Mouse (Mus musculus) natural killer cell, adult 2 months (primary cell): Measurements from ENCODE around the gene Cdk17.

Source experiments
- DNase-seq, 2 experiments: peaks; one replicate each; pipeline ENCODE4 v3.0.0; 2022; ENCODE audit warnings: low spot score in 2 of 2

Cdk17 gene

DNA sequence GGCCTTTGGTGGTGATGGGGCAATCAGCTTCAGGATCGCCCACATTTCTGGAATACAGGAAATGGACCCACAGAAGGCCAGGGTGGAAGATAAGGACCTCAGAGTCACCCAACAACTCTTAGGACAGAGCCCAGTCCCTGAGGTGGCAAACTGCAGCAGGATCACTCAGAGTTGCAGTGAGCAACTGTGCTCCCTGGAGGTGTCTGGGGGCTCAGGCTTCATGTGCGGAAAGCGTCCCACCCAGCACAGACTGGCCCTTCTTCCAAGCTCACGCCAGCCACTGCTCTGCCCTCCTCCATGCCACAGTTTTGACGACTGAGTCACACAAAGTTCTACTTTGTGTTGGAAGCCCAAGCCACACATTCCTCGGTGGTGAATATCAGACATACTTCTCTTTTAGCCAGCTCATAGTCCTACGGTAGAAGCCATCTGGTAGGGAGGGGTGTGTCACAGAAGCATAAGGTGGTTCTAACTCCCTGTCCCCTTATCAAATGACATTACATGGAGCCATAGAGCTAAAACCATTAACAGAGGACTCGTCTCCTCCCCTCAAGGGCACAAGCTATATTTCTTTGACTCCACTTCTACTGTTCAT is 127.0 kb downstream of the Cdk17 start:
- no peak for DNase-seq

DNA sequence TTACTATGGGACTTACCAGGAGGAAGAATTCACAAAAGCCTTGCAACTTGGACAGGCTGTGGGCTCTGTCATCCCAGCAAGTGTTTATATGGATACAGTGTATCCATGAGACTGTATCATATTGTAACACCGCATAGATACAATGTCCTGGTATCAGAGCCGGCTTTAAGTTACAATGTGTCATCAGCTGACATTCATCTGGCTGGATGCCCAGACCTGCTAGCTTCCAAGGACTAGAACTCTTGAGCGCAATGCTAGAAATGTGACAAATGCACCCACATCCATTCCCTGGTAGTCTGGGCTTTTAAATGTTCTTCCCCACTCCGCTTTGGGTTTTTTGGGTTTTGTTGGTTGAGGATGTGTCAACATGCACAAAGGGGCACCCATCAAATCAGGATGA is 127.7 kb downstream of the Cdk17 start:
- DNase-seq, result no peak

DNA sequence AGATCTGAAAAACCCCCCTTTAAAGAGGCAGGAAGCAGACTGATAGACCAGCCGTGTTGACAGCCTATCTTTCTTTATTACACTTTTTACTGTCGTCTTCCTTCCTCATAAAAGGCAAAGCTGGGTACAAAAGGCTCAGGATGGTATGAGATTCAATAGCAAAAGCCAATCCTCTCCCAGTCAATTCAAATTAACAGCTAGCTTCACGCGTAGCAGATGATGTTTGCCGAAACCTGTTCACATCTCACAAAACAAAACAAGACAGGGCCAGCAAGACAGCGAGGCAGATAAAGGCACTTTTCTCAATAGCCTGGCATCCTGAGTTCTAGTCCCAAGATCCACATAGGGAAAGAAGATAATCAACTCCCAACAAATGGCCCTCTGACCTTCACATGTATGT is 128.7 kb downstream of the Cdk17 start:
- DNase-seq, result no peak

DNA sequence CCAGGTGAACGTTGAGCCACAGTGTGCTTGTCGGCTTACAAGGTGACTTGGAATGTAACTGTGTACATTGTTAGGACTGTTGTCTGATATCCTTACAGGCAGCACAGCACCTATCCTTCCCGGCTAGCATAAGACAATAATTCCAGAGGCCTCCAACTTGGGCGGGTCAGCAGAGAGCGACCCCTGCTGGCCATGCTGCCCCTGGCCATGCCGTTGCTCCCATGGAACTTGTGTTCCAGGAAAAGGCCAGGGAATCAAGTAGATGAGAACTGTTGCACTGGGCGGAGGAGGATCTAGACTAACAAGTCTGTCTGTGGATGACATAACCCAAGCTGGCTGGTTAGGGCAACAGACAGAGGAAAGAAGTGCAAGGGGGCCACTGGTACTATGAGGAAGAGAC is 130.7 kb downstream of the Cdk17 start:
- no peak for DNase-seq

DNA sequence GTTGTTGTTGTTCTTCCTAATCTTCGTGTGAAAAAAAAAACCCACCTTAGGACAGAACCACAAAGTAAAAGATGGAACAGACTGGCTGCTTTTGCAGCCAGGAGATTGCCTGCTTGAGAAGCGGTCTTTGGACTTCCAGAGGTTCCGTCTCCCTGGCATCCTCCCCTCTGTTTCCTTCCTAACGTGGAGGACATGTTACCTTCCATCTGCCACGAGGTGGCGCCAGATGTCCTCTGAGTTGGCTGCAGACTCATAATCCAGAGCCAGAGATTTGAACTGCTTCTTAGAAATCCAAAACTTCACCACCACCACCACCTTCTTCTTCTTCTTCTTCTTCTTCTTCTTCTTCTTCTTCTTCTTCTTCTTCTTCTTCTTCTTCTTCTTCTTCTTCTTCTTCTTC is 131.2 kb downstream of the Cdk17 start:
- DNase-seq, result peak; percentile 51 to 72

DNA sequence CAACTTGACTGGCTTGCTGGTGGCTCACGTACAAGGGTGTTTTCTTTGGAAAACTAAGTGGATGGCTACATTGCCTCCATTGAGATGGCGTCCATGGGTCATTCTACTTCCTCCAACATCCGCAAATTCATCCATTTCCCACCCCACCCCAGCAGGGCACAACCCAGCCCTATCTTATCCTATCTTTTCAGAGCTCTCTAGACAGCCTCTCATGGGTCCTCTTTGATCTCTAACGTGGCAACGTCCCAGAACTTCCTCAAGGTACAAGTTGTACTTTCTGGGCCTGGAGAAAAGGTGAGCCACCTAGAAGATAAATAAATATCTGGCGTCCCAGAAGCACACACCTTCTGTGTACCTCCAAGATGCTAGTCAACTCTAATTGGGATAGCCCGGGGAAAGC is 132.9 kb downstream of the Cdk17 start:
- DNase-seq, result no peak

DNA sequence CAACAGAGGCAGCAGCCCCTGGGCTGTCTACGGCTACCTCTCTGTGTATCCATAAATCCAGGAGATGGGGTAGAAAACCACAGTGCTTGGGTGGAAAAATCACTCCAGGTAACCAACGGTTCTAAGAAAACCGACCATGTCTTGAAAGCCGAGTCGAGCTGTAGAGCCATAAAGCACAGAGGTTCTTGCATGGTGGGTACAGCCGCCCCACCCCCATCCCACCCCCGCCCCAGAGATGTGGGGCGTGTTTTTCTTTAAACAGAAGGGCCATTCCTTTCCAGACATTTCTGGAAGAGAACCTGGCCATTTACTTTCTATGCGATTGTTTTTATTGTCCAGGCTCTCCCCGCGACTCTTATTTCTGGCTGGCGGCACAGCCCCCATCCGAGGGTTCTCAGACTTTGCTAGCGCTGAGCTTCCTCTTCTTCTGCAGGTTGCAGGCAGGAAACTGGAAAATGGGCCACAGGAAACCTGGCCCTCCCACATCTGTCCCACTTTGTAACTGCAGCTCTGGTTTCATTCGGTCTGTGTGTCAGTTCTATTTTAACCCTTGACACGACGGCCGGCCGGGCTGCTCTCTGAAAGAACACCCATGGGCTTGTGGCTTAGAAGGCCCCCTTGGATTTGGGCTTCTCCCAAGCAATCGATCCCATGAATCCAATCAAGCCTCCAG is 134.0 kb downstream of the Cdk17 start:
- no peak for DNase-seq

DNA sequence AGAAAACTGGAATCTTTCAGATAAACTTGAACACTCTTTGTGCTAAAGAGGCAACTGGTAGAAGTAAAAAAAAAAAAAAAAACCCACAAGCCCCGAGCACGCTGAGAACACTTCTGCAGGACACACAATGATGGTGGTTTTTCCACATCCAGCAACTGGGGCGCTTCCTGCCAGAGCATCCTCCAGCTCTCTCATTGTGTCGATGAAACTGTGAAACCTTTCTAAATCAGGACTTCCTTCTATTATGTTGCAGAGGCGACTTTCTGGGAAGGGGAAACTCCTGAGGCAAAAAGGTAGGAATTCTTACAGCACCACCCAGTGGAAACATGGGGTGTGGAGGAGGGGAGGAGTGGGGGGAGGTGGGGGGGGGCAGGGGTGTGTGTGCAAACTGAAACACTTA is 137.1 kb downstream of the Cdk17 start:
- no peak for DNase-seq

DNA sequence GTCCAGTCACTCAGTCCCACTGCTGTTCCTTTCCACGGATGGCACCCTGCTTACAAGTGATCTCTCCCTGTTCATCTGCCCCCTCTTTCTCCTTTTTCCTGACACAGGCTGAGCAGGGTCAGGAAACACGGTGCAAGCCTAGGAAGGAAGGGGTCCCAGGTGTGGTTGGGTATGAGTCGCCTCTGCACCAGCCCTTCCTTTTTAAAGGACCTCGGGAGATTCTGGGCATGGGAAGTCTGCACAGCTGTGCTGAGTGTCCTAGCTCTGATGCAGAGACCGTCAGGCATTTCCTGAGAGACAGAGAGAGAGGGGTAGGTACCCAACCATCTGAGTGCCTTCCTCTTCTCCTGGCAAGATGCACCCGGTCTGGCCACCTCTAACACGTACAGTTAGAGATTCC is 137.5 kb downstream of the Cdk17 start:
- DNase-seq, result no peak

DNA sequence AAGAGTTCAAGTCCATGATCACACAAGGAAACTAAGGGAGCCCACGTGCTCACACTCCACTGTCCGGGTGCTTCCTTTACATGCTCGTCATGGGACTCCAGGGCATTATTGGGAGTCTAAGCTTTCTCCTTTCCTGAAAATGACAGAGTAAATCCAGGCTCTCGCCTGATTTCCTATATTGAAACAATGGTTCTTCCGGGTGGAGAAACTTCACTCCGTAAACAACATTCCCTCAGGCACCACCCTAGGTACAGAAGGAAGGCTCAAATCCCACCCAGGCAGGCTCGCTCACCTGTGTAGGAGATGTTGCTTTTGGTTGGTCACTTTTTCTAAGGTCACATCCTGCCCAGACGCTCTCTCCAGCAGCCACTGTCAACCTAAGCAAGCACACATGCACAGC is 141.2 kb downstream of the Cdk17 start:
- DNase-seq, result no peak

DNA sequence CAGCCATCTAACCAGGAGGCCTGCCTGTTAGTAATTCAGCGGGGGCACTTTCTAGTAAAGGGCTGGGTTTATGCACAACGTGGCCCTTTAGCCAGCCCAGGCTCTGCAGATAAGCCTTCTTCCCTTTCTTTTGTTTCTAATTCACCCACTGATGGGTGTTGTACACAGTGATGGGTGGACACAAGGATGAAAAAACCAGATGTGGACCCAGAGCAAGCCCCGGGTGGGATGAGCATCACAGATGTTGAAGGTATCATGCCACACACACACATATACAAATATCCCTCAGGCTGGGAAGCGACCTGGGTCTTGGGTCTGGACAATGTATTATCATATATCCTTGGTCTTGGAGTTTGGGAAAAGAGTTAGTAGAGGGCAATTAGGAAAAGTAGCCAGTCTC is 142.6 kb downstream of the Cdk17 start:
- DNase-seq, result no peak

DNA sequence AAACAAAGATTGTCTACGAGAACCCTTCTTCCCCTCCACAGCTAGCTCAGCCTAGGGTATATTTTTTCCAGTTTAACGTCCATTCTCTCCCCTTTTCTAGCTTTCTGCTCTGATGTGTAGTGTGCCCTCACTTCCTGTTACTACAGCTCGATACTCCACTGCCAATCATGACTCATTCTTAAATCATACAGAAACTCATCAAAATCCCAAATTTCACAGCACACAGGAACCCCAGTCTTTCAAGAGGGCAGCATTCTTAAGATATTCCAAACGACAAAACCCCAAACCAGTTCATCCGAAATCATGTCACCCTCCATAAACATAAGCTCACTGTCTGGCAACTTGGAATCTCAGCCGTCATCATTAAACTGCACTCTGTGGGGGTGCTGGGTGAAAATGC is 145.3 kb downstream of the Cdk17 start:
- DNase-seq, result no peak

DNA sequence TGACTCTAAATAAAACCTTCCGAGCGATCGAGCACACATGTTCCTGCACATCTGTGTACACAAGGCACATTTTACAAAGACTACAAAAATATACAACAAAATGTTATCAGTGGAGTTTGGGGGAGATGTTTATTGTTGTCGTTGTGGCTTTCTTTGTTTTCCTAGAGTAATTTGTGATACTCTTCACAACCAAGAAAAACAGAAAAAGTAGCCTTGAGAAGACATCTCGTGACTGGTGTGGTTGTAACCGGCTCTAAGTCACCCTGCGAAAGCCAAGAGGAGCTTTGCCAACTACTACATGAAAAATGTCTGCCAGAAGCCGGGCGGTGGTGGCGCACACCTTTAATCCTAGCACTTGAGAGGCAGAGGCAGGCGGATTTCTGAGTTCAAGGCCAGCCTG is 145.7 kb downstream of the Cdk17 start:
- DNase-seq, result no peak

DNA sequence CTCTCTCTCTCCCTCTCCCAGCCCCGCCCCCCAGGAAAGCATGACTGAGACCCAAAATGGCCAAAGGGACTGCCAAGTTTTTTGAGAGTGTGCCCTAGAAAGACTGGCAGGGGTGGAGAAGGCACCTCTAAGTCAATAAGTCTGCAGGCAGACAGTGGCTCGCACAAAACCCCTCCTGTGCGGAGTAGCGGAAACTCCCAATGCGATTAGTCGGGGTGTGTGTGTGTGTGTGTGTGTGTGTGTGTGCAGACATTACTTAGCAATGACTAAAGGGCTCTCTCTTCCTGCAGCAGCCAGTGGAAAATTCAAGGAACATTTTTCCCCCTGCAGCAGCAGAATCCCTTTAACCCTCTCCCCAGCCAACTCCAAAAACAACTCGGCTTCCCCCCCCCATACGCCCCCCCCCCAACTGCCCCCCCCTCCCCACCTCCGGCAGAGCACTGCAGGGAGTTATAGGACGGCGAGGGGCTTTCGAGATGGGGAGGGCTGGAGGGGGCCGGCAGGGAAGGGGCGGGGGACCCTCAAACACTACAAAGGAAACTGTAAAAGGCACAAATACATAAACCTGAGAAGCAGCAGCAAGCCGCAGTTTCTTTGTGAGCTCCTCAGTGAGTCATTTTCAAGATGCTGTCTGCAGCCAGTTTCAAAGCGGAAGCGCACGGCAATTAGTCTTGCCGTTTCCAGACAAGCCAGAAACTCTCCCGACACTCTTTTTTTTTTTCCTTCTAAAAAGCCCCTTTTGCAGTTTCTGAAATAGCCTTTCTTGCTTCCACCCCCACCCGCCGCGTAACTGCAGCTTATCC is 148.7 kb downstream of the Cdk17 start:
- peak; percentile 55 to 67 for DNase-seq

DNA sequence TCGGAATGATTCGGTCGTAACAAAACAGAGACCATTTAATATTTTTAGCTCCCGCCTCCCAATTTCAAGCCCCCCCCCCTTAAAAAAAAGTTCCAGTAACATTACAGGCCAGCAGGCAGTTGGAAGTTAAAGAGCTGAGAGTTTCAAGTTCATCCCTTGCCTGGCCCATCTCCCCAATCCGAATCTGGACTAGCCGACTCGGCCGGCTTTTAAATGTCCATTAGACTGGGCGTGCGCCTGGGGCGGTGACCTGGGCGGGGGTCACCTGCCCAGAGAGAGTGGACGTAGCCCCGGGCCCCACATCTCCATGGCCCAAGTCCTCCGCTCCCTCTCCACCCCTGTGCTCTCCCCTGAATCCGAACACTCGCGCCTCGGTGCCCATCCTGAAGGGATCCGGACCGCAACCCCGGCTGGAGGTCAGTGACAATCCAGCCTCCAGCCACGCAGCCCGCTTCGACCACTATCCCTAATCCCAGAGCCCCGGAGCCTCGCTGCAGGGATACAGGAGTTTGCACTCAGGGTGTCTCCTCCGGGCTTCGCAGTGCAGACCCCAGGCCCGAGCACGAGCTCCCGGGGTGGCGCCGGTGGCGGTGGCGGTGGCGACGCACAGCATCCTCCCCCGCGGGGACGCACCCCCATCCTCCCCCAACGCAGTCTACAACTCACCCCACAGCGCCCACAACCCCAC is 149.4 kb downstream of the Cdk17 start:
- DNase-seq, result peak; percentile 41 to 56

DNA sequence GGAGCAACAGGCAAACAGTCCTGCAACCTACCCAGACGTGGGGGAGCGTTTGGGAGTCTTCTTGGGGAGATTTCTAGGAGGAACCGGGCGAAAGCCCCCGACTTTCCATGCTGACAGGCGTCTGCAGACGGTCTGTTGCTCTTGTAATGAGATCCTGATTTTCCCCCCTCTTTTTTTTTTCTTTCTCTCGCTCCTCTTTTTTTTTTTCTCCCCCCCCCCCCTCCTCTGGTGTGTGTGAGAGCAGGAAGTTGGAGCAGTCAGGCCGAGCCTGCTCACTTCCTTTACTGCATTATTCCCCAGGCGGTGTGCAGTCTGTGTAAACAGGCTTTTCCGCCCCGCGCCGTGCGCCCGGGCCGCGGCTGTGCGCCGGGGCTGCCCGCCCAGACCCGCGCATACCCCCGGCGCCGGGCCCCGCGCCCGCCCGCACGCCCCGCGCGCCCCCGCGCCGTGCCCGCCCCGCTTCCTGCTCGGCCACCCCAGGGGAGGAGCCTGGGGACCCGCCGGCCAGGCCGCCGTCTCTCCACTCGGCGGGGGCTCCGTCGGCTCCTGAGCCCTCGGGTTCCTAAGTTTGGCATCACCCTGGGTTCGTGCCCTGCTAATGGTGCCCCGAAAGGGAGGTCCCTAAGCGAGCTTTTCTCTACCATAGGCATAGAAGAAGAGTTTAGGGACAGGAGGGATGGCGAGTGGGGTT is 150.2 kb downstream of the Cdk17 start, which contains the start of gene Elk3:
Elk3 (minus strand) TSS at position 415 of the 691 bp plus-strand sequence.
- DNase-seq, result peak; percentile 36 to 64

DNA sequence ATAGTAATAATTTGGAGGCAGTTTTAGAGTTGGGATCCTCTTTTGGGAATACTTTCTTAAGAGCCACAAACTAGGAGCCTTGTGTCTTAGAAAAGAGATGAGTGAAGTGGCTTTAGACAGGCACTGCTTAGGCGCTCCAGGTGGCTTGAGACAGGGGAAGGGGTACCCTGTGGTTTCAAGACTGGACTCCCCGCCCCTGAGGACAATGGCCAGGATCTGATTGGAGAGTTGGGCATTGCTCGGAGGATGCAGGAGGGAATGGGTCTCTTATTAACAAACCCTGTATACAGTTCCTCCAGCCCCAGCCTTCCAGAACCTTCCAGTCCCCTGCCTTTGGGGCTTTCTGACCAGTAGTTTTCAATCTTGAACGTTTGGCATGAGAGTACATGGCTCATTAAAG is 150.9 kb downstream of the Cdk17 start:
- no peak for DNase-seq
